Comparison of ENCODE assay signal across 10 mouse cellular contexts in genomic region chr10:83618819-83619440, GRCm38 (mm10). TPM values are rescaled to one million over a fixed set of nuclear protein-coding genes. Genes with fewer than 3 reads are reported as not detected.
DNase-seq lines count a peak whose midpoint lies in the region; ATAC-seq and TF ChIP-seq lines count a peak whose summit lies in the region.
"Had no signal": no experiment of that assay in that cellular context is flagged by ENCODE, and none has a peak within 500 bp of the region (broad histone marks: within the 10 kb centered on the region; RNA-seq: fewer than 3 reads in every experiment).

No protein-coding gene starts in this region.

- no peak for DNase-seq in forebrain, postnatal 0 days
- DNase-seq in forebrain, embryonic 10.5 days (ENCODE audit: extremely low spot score, low spot score), result no peak
- DNase-seq in left cerebral cortex, postnatal 4 days, result peak; percentile 60
- DNase-seq in left cerebral cortex, adult 2 months (ENCODE audit: extremely low spot score in 1 of 2, low spot score in 2 of 2), result no peak
- peak; percentile 71 to 81 for DNase-seq in cerebellum, postnatal 36 days
- DNase-seq in layer of hippocampus, adult 18-20 months (ENCODE audit: low spot score in 2 of 2), result no peak
- DNase-seq: lung, adult 18-20 months; thymus, postnatal 4 days had no signal

- TF ChIP-seq CTCF in forebrain, postnatal 0 days (IDR thresholded peaks at IDR 0.05; ENCODE audit: low read depth), result no peak
- no peak for TF ChIP-seq CTCF in left cerebral cortex, adult 2 months (IDR thresholded peaks at IDR 0.05)

- ATAC-seq in forebrain, postnatal 0 days, result peak; percentile 18; the same call in 1 of the 2 replicates
- ATAC-seq in neural tube, embryonic 15.5 days (ENCODE audit: low FRiP score), result no peak
- ATAC-seq in intestine, embryonic 16.5 days, result no peak

- peaks cover under 1% of the 10 kb centered on the region; the same call in 1 of the 2 replicates for H3K36me3 ChIP-seq in forebrain, postnatal 0 days (ENCODE audit: insufficient read depth)
- H3K36me3 ChIP-seq in forebrain, embryonic 10.5 days (replicated peaks), result peaks cover 35% of the 10 kb centered on the region
- H3K36me3 ChIP-seq in neural tube, embryonic 15.5 days, result peaks cover 22% of the 10 kb centered on the region
- H3K36me3 ChIP-seq in intestine, embryonic 16.5 days (ENCODE audit: control insufficient read depth, insufficient read depth, low read length), result peaks cover 3% of the 10 kb centered on the region; the same call in 1 of the 2 replicates

- intact Hi-C loops in left cerebral cortex, postnatal 4 days (cut with DNase I), result no loop called here
- intact Hi-C loops in left cerebral cortex, adult 2 months (cut with DNase I), result loop anchor here (5.0 kb wide), 1 partner anchor 158 kb away; no protein-coding TSS in a partner anchor

- no peaks in the 10 kb centered on the region for H3K27me3 ChIP-seq in forebrain, postnatal 0 days (ENCODE audit: insufficient read depth, low read length)
- H3K27me3 ChIP-seq in forebrain, embryonic 10.5 days (ENCODE audit: poor library complexity, severe bottlenecking), result no peaks in the 10 kb centered on the region
- no peaks in the 10 kb centered on the region for H3K27me3 ChIP-seq in neural tube, embryonic 15.5 days (replicated peaks)
- no peaks in the 10 kb centered on the region for H3K27me3 ChIP-seq in intestine, embryonic 16.5 days (replicated peaks; ENCODE audit: control insufficient read depth, insufficient read depth, low read length)

- H3K9ac ChIP-seq in forebrain, postnatal 0 days, result no peak overlapping the region
- H3K9ac ChIP-seq in neural tube, embryonic 15.5 days (replicated peaks), result no peak overlapping the region
- no peak overlapping the region for H3K9ac ChIP-seq in intestine, embryonic 16.5 days (ENCODE audit: low read depth, low read length)

- H3K9me3 ChIP-seq in forebrain, postnatal 0 days (ENCODE audit: low read length), result no peaks in the 10 kb centered on the region
- H3K9me3 ChIP-seq in forebrain, embryonic 10.5 days, result no peaks in the 10 kb centered on the region
- no peaks in the 10 kb centered on the region for H3K9me3 ChIP-seq in neural tube, embryonic 15.5 days (replicated peaks)
- no peaks in the 10 kb centered on the region for H3K9me3 ChIP-seq in intestine, embryonic 16.5 days (ENCODE audit: control insufficient read depth, low read length)

- no peak overlapping the region for H3K4me3 ChIP-seq in forebrain, postnatal 0 days (ENCODE audit: low read depth, low read length)
- no peak overlapping the region for H3K4me3 ChIP-seq in forebrain, embryonic 10.5 days
- H3K4me3 ChIP-seq in left cerebral cortex, adult 2 months, result no peak overlapping the region
- no peak overlapping the region for H3K4me3 ChIP-seq in neural tube, embryonic 15.5 days (replicated peaks)
- H3K4me3 ChIP-seq in intestine, embryonic 16.5 days (ENCODE audit: low read length), result no peak overlapping the region

- 69% methylated on average over 12 of the region's 12 CpGs for WGBS in forebrain, postnatal 0 days
- 91% methylated on average over 12 of the region's 12 CpGs for WGBS in forebrain, embryonic 10.5 days
- WGBS in neural tube, embryonic 15.5 days, result 76% methylated on average over 12 of the region's 12 CpGs
- 86% methylated on average over 12 of the region's 12 CpGs for WGBS in intestine, embryonic 16.5 days

- no peak overlapping the region for H3K27ac ChIP-seq in forebrain, postnatal 0 days (ENCODE audit: low read depth, low read length)
- no peak overlapping the region for H3K27ac ChIP-seq in forebrain, embryonic 10.5 days
- H3K27ac ChIP-seq in left cerebral cortex, adult 2 months, result no peak overlapping the region
- peak overlapping the region; percentile 37; the same call in 1 of the 2 replicates for H3K27ac ChIP-seq in neural tube, embryonic 15.5 days (replicated peaks)
- H3K27ac ChIP-seq in intestine, embryonic 16.5 days (ENCODE audit: low read length), result no peak overlapping the region

- no peak overlapping the region for H3K4me2 ChIP-seq in forebrain, postnatal 0 days (ENCODE audit: low read depth)
- H3K4me2 ChIP-seq in neural tube, embryonic 15.5 days, result no peak overlapping the region
- no peak overlapping the region for H3K4me2 ChIP-seq in intestine, embryonic 16.5 days (ENCODE audit: low read depth, low read length)

- H3K4me1 ChIP-seq in forebrain, postnatal 0 days (ENCODE audit: insufficient read depth), result no peaks in the 10 kb centered on the region
- H3K4me1 ChIP-seq in forebrain, embryonic 10.5 days, result 0 out of 2 replicates have a peak, but pooled peaks cover 3% of the 10 kb centered on the region
- 0 out of 2 replicates have a peak, but pooled peaks cover 3% of the 10 kb centered on the region for H3K4me1 ChIP-seq in neural tube, embryonic 15.5 days
- H3K4me1 ChIP-seq in intestine, embryonic 16.5 days (ENCODE audit: control insufficient read depth, insufficient read depth, low read length), result no peaks in the 10 kb centered on the region

RNA-seq across cellular contexts. Expression of gene Appl2, which starts 29.6 kb away (rescaled TPM):
- 38.2 and 38.5 TPM in 2 replicates for total RNA-seq in forebrain, postnatal 0 days (2014; rRNA removed)
- 17.4 and 26.1 TPM in 2 replicates for polyA plus RNA-seq in forebrain, postnatal 0 days (2015; fragmentation: Nextera tagmentation; extraction: Ambion mirVana)
- 32.1 TPM in 2 replicates for polyA plus RNA-seq in forebrain, embryonic 10.5 days (2016; fragmentation: Nextera tagmentation; extraction: Ambion mirVana)
- 10 to 100 TPM; 35.9 to 38.8 TPM for total RNA-seq in left cerebral cortex, postnatal 4 days (2021)
- total RNA-seq in left cerebral cortex, adult 2 months (2021), result 10 to 100 TPM; 67.8 to 69.2 TPM
- polyA plus RNA-seq in neural tube, embryonic 15.5 days (2015; fragmentation: Nextera tagmentation; extraction: Ambion mirVana), result 40.8 and 45.7 TPM in 2 replicates
- polyA plus RNA-seq in intestine, embryonic 16.5 days (2015; fragmentation: Nextera tagmentation; extraction: Ambion mirVana), result 50.4 and 53.0 TPM in 2 replicates
- total RNA-seq in layer of hippocampus, adult 18-20 months (2021), result 10 to 100 TPM; 72.6 to 87.7 TPM

Comparison
In these comparisons a context has a peak if more than half of its experiments do, and no peak if none do; other contexts are left out.
1. DNase-seq: peak in left cerebral cortex, postnatal 4 days (single experiment) and cerebellum, postnatal 36 days (2 of 2); none in forebrain, postnatal 0 days (single experiment), forebrain, embryonic 10.5 days (single experiment), left cerebral cortex, adult 2 months (0 of 2) and layer of hippocampus, adult 18-20 months (0 of 2).